Mouse (Mus musculus) adrenal gland (tissue): ENCODE results near the gene Cnot6.

ENCODE experiments used
- intact Hi-C: fragments of 180-260 bp; cut with DNase I; formaldehyde crosslinking; loops from one replicate; pipeline ENCODE4 v1.15.1; 2025

The Cnot6 gene

GRCm38 (mm10) chr11:49658065-49658464 is 54.5 kb downstream of the Cnot6 start:
- intact Hi-C loops: no loop called here

- intact Hi-C loops: no loop called here
Observed at GRCm38 (mm10) chr11:49655501-49655900, 57.0 kb downstream of the Cnot6 start.

DNA sequence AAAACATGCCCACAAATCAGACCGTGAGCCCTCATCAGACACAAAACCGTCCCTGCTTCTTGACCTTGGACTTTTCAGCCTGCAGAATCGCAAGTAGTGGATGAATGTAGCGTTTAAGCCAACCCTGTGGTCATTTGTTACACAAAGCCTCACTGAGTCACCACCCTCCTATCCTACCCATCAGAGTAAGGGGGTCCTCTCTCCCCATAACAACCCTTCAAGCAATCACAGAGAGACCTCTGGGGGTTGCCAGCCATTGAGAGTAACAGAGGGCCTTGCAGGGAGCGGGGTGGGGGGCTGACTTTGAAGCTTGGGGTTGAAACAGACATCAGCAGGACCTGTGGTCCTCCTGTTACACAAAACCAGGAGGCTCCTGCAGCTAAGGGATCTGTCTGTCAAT is 57.9 kb downstream of the Cnot6 start:
- intact Hi-C loops: loop anchor here (5.0 kb wide), 1 partner anchor 73 kb away; no protein-coding TSS in a partner anchor

DNA sequence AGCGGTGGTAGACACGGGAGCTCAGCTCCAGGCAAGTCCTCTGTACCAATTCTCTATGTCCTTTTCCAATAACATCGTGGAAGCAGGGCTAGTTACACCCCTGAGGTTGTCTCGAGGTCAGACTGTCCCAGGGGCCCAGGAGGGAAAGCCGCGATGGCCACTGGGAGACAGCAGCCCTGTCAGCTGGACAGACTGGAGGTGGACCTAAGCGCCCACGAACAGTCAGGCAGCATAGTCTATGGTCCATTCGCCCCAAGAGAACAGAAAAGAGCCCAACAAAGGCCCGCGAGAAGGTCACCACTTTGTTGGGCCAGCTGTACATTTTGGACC is 59.5 kb downstream of the Cnot6 start:
- intact Hi-C loops: loop anchor here (2.0 to 5.0 kb wide), 2 partner anchors 74 to 218 kb away; no protein-coding TSS in a partner anchor

GRCm38 (mm10) chr11:49652401-49653078 is 60.0 kb downstream of the Cnot6 start:
- intact Hi-C loops: loop anchor here (2.0 to 5.0 kb wide), 2 partner anchors 75 to 218 kb away; no protein-coding TSS in a partner anchor

- intact Hi-C loops: loop anchor here (2.0 to 5.0 kb wide), 2 partner anchors 75 to 219 kb away; no protein-coding TSS in a partner anchor
Observed at GRCm38 (mm10) chr11:49651762-49652322, 60.7 kb downstream of the Cnot6 start.

DNA sequence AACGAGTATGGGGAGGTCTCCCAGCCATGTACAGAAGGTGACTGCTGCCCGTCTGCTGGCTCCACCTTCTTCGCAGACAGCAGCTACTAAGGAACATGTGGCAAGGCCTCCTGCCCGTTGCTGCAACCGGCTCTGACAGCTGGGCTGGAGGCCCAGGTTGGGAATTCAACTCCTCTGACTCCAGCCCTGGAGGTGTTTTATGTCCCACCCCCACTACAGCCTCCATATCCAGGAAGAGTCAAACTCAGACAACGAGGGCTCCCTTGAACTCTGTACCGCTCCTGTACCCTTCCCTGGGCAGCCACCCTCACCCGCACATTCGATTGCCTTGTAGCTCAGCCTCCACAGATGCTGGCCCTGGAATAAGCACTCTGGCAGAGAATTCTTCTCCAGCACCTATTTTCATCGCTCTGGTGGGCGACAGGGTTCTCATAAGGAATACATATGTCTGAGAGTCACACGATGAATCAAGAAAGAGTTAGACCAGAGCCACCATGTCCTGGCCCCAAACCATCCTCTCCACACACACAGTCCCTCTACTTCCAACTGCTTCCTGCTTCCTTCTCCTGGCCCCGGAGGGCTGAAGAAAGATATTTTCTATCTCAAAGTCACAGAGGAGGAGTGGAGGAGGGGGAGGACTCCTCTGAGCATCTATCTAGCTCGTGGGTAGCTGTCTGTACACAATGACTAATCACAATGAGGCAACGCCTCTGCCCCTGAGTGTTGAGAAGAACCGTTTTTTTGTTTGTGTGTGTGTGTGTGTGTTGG is 61.3 kb downstream of the Cnot6 start:
- intact Hi-C loops: loop anchor here (5.0 kb wide), 1 partner anchor 76 kb away; no protein-coding TSS in a partner anchor

GRCm38 (mm10) chr11:49650113-49650993 is 62.2 kb downstream of the Cnot6 start:
- intact Hi-C loops: loop anchor here (5.0 kb wide), 1 partner anchor 77 kb away; no protein-coding TSS in a partner anchor

DNA sequence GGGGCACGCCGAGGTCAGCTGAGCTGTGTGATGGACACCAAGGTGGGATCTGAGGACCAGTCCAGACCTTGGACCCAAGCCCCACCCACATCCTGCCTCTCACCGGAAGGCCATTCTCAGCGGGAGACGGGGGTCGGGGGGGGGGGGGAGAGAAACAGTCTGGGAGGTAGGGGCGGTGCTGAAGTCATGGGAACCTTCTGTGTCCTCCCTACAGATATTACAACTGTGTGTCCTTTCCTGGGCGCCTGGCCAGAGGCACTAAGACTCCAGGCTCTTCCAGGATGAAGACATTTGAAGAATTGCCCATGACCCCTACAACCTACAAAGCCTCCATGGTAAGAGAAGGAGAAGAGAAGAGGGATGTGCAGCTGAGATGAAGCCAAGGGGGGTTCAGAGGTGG is 66.8 kb downstream of the Cnot6 start:
- intact Hi-C loops: no loop called here

DNA sequence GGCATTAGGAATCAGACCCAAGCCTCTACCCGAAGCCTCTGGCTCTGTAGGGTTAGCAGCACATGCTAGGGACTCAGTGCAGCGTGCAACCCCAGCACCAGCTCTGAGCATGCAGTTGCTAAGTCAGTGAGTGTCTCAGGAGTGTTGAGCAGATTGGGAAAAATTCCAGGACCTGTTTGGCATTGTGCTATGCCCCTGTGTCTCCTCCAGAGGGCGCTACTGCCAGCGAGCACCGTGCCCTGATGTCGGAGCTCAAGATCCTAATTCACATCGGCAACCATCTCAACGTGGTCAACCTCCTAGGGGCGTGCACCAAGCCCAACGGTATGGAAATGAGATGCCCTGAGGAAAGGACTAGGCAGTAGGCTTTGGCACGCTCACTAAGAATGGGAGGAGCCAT is 76.1 kb downstream of the Cnot6 start:
- intact Hi-C loops: no loop called here

DNA sequence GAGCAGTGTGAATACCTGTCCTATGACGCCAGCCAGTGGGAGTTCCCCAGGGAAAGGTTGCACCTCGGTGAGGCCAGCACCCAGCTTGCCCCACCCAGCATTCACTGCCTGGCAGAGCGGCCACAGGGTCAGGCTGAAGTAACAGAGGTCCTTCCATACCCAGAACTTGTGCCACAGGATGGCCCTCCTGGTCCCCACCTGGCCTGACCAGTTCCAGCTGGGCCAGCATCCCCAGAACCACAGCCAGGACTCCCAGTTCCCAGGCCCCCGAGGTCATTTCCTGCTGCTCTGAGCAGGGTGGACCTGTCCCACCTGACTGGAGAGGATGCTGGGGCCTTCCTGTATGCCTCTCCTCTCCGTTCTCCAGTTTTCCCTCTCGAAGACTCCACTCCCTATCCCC is 76.9 kb downstream of the Cnot6 start:
- intact Hi-C loops: no loop called here

- intact Hi-C loops: no loop called here
Observed at GRCm38 (mm10) chr11:49634101-49634500, 78.4 kb downstream of the Cnot6 start.

GRCm38 (mm10) chr11:49632256-49632655 is 80.3 kb downstream of the Cnot6 start:
- intact Hi-C loops: no loop called here

DNA sequence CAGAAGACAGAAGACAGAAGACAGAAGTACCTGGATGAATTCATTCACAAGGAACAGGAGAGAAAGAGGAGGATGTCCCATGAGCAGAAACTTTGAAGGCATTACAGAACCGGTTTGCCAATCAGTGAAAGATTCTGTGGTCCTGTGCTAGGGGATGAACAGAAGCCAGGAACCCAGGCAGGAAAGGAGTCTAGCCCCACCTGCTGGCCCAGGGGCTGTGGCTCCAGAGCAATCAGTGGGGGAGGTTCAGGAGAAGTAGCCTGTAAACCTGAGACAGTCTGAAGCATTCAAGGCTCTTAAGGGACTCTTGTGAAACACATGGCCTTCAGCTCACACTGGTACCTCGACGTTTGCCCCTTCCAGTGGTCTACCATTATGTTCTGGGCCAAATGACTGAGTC is 81.4 kb downstream of the Cnot6 start:
- intact Hi-C loops: no loop called here

DNA sequence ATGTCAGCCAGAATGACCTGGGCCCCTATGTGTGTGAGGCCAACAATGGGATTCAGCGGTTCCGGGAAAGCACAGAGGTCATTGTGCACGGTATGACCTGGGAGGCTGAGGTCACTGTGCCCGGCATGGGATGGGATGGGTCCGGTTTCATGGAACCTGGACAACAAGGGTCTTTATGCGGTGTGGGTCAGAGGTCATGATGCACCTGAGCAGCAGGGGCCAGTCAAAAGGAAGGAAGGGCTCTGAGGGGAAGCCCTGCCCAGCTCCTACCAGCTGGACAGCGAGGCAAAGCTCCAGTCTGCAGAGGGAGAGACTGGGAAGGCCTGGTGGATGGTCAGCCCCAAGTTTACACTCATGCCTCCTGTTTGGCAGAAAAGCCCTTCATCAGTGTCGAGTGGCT is 85.8 kb downstream of the Cnot6 start:
- intact Hi-C loops: no loop called here

- intact Hi-C loops: no loop called here
Observed at GRCm38 (mm10) chr11:49625863-49626262, 86.7 kb downstream of the Cnot6 start.

DNA sequence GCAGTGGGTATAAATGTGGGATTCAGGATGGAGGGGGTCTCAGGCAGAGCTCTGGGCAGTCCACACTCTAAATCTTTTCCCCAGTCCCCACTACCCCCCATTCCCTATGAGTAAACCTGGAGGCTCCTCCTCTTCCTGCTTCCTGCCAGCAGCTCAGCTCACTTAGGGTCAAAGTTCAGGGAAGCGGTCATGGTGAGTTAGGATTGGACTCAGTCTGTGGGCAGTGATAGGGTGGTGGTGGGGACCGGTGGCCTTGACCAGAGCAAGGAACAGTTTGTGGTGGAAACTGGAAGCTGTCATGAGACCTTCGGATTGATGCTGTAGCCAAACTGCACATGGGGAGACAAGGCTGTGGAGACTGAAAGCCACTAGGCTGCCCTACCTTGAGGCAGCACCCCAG is 88.4 kb downstream of the Cnot6 start:
- intact Hi-C loops: no loop called here

DNA sequence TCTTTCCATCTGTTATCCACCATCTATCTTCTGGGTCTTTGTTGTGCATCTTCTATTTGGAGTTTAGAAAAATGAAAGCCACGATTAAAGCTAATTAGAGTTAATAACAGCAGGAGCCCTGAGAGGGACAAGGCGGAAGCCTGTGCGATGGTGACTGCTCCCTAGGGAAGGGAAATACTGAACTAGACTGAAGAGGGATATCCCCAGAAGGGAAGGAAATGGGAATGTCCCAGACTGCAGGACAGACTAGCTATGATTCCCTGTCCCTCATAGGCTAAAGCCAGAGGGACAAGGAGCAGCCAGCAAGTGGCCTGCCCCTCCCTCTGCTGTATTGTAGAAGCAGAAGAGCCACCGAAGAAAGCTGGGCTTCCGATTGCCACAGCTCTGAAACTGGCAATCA is 90.6 kb downstream of the Cnot6 start:
- intact Hi-C loops: no loop called here
